Mouse (Mus musculus) heart, embryonic 11.5 days (tissue): ENCODE measurements at regions not wholly inside any gene's neighbourhood (a gene's known extent, or its start where the extent isn't known, plus 50 kb on each side); places are given as distances from the start of the nearest gene placed in this dataset.

Source experiments
- ATAC-seq: fragments of 200-750 bp; cut with Nextera tagmentation; replicated peaks from 2 replicates; pipeline ENCODE4 v1.8.0; 2017; ENCODE audit warnings: moderate library complexity; ENCODE audit not compliant: insufficient number of reproducible peaks, low FRiP score, low TSS enrichment
- H3K27ac ChIP-seq: fragments of 300-500 bp; sonication (generic); 2 replicates; pipeline ENCODE4 v1.5.1; 2014; ENCODE audit warnings: mild to moderate bottlenecking, low read depth, low read length
- H3K27me3 ChIP-seq: fragments of 300-500 bp; sonication (generic); 2 replicates; pipeline ENCODE4 v1.6.1; 2014; ENCODE audit warnings: mild to moderate bottlenecking, low read length, mixed read lengths; ENCODE audit not compliant: control insufficient read depth, insufficient read depth
- H3K36me3 ChIP-seq: fragments of 300-500 bp; sonication (generic); 2 replicates; pipeline ENCODE4 v1.6.1; 2014; ENCODE audit warnings: mild to moderate bottlenecking, low read length, moderate library complexity, mixed read lengths; ENCODE audit not compliant: control insufficient read depth, insufficient read depth
- H3K4me1 ChIP-seq: fragments of 300-500 bp; sonication (generic); 2 replicates; pipeline ENCODE4 v1.6.1; 2014; ENCODE audit warnings: low read length; ENCODE audit not compliant: control insufficient read depth, insufficient read depth
- H3K4me2 ChIP-seq: fragments of 300-500 bp; sonication (generic); 2 replicates; pipeline ENCODE4 v1.6.1; 2014; ENCODE audit warnings: mild to moderate bottlenecking, moderate library complexity
- H3K4me3 ChIP-seq: fragments of 300-500 bp; sonication (generic); 2 replicates; pipeline ENCODE4 v1.5.1; 2014; ENCODE audit warnings: low read depth, low read length
- H3K9ac ChIP-seq: fragments of 300-500 bp; sonication (generic); 2 replicates; pipeline ENCODE4 v1.6.1; 2014; ENCODE audit warnings: mild to moderate bottlenecking, low read depth, low read length, moderate library complexity
- H3K9me3 ChIP-seq: fragments of 300-500 bp; sonication (generic); replicated peaks from 2 replicates; pipeline ENCODE4 v1.6.1; 2016; ENCODE audit warnings: low read length; ENCODE audit not compliant: control insufficient read depth
- WGBS: fragments of 180-500 bp; shearing (Covaris S2); extraction: QIAGEN DNeasy Blood & Tissue Kit; methylation state at CpG from one replicate; pipeline ENCODE4 v1.1.7; 2014; ENCODE audit not compliant: insufficient replicate concordance; 5-methylcytosine and 5-hydroxymethylcytosine counted together

- no peak for ATAC-seq
These were observed 78.8 kb upstream of the Herc3 start for GRCm38 (mm10) chr6:58752496-58752895.

DNA sequence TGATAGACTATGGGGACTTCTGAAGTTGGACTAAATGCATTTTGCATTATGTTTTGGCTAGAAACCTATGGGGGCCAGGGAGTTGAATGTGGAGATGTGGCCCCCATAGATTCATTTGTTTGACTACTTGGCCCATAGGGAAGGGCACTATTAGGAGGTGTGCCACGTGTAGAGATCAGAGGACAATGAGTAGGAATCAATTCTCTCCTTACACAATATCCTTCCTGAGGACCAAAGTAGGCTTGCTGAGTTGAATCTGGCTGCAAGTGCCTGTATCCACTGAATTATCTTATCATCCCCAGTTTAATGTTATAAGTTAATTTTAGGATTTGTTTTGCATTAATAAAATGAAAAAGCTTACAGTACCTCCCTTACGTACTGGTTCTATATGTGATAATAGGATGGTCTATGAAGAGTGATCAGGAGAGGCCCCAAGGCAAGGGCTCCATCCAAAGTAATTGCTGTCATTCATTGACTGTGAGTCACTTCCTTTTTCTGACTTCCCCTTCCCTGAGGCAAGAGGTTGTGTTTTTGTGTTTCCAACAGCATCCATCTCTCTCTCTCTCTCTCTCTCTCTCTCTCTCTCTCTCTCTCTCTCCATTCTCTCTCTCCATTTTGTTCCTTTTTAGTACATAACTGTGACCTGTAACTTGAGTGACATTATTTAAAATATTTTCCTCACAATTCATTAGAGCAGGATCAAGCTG, 74.8 kb upstream of the Herc3 start:
- ATAC-seq = no peak
- no peaks in the 10 kb centered on the region for H3K27me3 ChIP-seq
- WGBS = 57% methylated on average over 2 of the region's 2 CpGs
- H3K27ac ChIP-seq = no peak overlapping the region
- H3K4me2 ChIP-seq = no peak overlapping the region
- no peaks in the 10 kb centered on the region for H3K9me3 ChIP-seq
- H3K9ac ChIP-seq = no peak overlapping the region
- H3K4me1 ChIP-seq = no peaks in the 10 kb centered on the region
- no peak overlapping the region for H3K4me3 ChIP-seq
- no peaks in the 10 kb centered on the region for H3K36me3 ChIP-seq

More at GRCm38 (mm10) chr6:58752496-58752895, 78.8 kb upstream of the Herc3 start:
- Histone ChIP-seq H3K9ac (no peak overlapping the region), H3K36me3 (no peaks in the 10 kb centered on the region), H3K4me3 (no peak overlapping the region), H3K4me1 (no peaks in the 10 kb centered on the region), H3K9me3 (no peaks in the 10 kb centered on the region), H3K27me3 (no peaks in the 10 kb centered on the region), H3K4me2 (no peak overlapping the region), H3K27ac (no peak overlapping the region)
- 76% methylated on average over 4 of the region's 4 CpGs for WGBS

DNA sequence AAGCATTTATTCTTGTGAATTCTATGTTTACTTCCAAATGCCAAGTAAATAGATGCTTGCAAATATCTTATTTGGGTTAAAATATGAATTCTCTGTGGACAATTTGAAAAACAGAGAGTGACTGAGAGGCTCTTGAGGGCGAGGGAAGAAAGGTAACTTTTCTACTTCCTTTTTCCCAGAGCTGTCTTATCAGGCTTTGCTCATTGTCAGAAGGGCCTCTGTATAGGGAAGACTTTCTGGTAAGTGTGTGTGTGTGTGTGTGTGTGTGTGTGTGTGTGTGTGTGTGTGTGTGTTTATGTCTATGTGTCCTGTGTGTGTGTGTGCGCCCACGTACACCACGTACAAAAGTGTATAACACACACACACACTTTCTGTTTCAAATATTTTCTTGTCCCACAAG, 73.9 kb upstream of the Herc3 start:
- Histone ChIP-seq H3K9me3 (no peaks in the 10 kb centered on the region), H3K27me3 (no peaks in the 10 kb centered on the region), H3K27ac (no peak overlapping the region), H3K4me1 (no peaks in the 10 kb centered on the region), H3K9ac (no peak overlapping the region), H3K36me3 (no peaks in the 10 kb centered on the region), H3K4me2 (no peak overlapping the region), H3K4me3 (no peak overlapping the region)
- WGBS = 74% methylated on average over 4 of the region's 4 CpGs
- ATAC-seq = no peak

DNA sequence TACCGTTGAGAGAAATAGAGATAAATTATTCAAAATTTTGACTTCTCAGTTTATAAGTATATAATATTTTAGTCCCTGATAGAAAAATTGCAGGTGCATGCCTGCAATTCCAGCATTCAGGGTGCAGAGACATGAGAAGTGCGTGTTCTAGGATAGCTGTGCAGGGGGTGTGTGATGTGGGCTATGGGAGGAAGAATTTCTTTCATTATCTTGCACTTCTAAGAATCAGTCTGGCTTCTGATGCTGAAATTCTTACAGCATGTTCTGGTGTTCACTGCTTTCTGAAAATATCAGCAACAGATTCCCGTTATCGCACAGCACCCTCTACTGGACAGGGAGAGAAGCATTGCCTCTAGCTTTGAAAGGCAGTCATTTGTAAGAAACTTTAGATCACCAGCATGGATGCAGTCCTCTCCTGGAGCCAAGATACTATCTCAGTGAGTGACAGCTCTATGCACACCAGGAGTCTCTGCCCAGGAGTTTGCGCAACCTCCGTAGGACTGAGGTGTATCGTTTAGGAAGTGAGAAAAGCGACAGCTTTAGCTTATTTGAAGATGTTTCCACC, 60.5 kb upstream of the Herc3 start:
- Histone ChIP-seq H3K36me3 (no peaks in the 10 kb centered on the region), H3K9ac (no peak overlapping the region), H3K4me3 (no peak overlapping the region), H3K4me2 (peak overlapping the region; percentile 24; the same call in 1 of the 2 replicates), H3K27me3 (no peaks in the 10 kb centered on the region), H3K4me1 (no peaks in the 10 kb centered on the region), H3K27ac (no peak overlapping the region), H3K9me3 (no peaks in the 10 kb centered on the region)
- WGBS = 18% methylated on average over 8 of the region's 8 CpGs
- ATAC-seq = no peak

GRCm38 (mm10) chr6:58772014-58772413, 59.3 kb upstream of the Herc3 start:
- Histone ChIP-seq H3K27ac (no peak overlapping the region), H3K9ac (no peak overlapping the region), H3K4me3 (no peak overlapping the region), H3K9me3 (no peaks in the 10 kb centered on the region), H3K27me3 (no peaks in the 10 kb centered on the region), H3K4me2 (no peak overlapping the region), H3K36me3 (no peaks in the 10 kb centered on the region), H3K4me1 (no peaks in the 10 kb centered on the region)
- no peak for ATAC-seq
- WGBS = 0% methylated on average over 1 of the region's 1 CpGs
